Mouse (Mus musculus): ENCODE measurements at regions not wholly inside any gene's neighbourhood (a gene's known extent, or its start where the extent isn't known, plus 50 kb on each side); places are given as distances from the start of the nearest gene placed in this dataset.

DNA sequence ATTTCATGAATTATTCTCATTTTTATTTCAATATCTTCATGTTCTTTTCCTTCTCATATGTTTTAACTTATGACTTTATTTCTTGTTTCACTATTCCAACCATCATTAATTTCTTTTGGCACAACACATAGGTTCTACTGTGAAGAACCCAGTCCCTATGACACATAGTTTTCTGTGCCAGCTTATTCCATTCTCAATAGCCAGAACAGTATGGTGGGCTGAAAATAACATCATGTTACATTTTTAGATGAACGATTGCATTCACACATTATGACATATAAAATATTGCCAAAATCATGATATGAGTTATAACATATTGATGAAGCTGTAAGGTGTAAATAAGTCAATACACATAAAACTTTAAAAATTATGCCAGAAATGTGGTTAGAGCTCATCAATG lies 982.4 kb downstream of the Gsdmc2 start:
- Histone ChIP-seq H3K4me3 (ENCODE audit: control insufficient read depth in 1 of 2, insufficient read depth in 1 of 2, low read depth in 2 of 2, low read length in 2 of 2) (no peak overlapping the region), H3K36me3 (ENCODE audit: control insufficient read depth in 1 of 2, insufficient read depth in 2 of 2, low read length in 2 of 2) (no peaks in the 10 kb centered on the region), H3K79me2 (ENCODE audit: control insufficient read depth, insufficient read depth, low read length, poor library complexity) (no peaks in the 10 kb centered on the region), H3K27me3 (ENCODE audit: control insufficient read depth in 1 of 2, insufficient read depth in 2 of 2, low read length in 2 of 2) (no peaks in the 10 kb centered on the region), H3K4me1 (ENCODE audit: control insufficient read depth in 1 of 2, insufficient read depth in 2 of 2, low read length in 2 of 2) (no peaks in the 10 kb centered on the region), H3K9me3 (replicated peaks; ENCODE audit: insufficient read depth, low read length) (no peaks in the 10 kb centered on the region), H3K9ac (ENCODE audit: control insufficient read depth, low read depth, low read length, poor library complexity, severe bottlenecking) (no peak overlapping the region), H3K27ac (ENCODE audit: control insufficient read depth, low read depth, low read length) (no peak overlapping the region)
- no peak for DNase-seq (ENCODE audit: low read depth, low spot score)
- TF ChIP-seq MEF2A (IDR thresholded peaks at IDR 0.05; ENCODE audit: extremely low read depth, insufficient replicate concordance, low read depth, low read length, poor library complexity, severe bottlenecking) (no peak), ZKSCAN1 (IDR thresholded peaks at IDR 0.05; ENCODE audit: low read depth, low read length) (no peak), GATA1 (IDR thresholded peaks at IDR 0.05; ENCODE audit: low read depth, low read length) (no peak), TAL1 (IDR thresholded peaks at IDR 0.05; ENCODE audit: low read length) (no peak), ELF1 (IDR thresholded peaks at IDR 0.05; ENCODE audit: low read depth, low read length) (no peak), POLR2AphosphoS5 (IDR thresholded peaks at IDR 0.05; ENCODE audit: borderline replicate concordance, low read depth, low read length) (no peak), MYB (IDR thresholded peaks at IDR 0.05; ENCODE audit: low read depth, low read length) (no peak)

- Histone ChIP-seq H3K9me3 (replicated peaks; ENCODE audit: insufficient read depth, low read length) (no peaks in the 10 kb centered on the region), H3K27ac (ENCODE audit: control insufficient read depth, low read depth, low read length) (no peak overlapping the region), H3K27me3 (ENCODE audit: control insufficient read depth in 1 of 2, insufficient read depth in 2 of 2, low read length in 2 of 2) (no peaks in the 10 kb centered on the region), H3K4me3 (ENCODE audit: control insufficient read depth in 1 of 2, insufficient read depth in 1 of 2, low read depth in 2 of 2, low read length in 2 of 2) (no peak overlapping the region), H3K36me3 (ENCODE audit: control insufficient read depth in 1 of 2, insufficient read depth in 2 of 2, low read length in 2 of 2) (no peaks in the 10 kb centered on the region), H3K4me1 (ENCODE audit: control insufficient read depth in 1 of 2, insufficient read depth in 2 of 2, low read length in 2 of 2) (no peaks in the 10 kb centered on the region), H3K9ac (ENCODE audit: control insufficient read depth, low read depth, low read length, poor library complexity, severe bottlenecking) (no peak overlapping the region), H3K79me2 (ENCODE audit: control insufficient read depth, insufficient read depth, low read length, poor library complexity) (no peaks in the 10 kb centered on the region)
- DNase-seq (ENCODE audit: low read depth, low spot score), result no peak
- no peak for TF ChIP-seq JUND (IDR thresholded peaks at IDR 0.05; ENCODE audit: low read depth, low read length)
Observed at GRCm38 (mm10) chr15:62861422-62861821, 983.6 kb downstream of the Gsdmc2 start.

DNA sequence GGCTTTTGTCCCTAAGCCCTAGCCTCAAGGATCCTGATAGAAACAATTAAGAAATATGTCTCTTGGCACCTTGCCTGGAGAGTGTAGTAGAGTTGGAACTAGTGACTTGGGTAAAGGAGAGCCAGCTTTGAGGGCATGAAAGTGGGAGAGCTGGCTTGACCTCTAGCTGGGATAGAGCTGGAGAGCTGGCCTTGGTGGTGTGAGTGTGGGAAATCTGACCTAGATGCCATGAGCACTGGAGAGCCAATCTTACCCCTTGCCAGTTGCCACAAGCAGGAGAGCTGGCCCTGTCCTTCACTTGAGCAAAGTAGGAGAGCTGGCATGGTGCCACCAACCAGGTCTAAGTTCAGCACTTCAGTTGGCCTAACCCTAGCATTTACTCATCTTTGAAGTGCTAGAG lies 995.7 kb downstream of the Gsdmc2 start:
- H3K9me3 ChIP-seq (replicated peaks; ENCODE audit: insufficient read depth, low read length), result no peaks in the 10 kb centered on the region
- H3K27ac ChIP-seq (ENCODE audit: control insufficient read depth, low read depth, low read length), result no peak overlapping the region
- H3K27me3 ChIP-seq (ENCODE audit: control insufficient read depth in 1 of 2, insufficient read depth in 2 of 2, low read length in 2 of 2), result no peaks in the 10 kb centered on the region
- H3K4me1 ChIP-seq (ENCODE audit: control insufficient read depth in 1 of 2, insufficient read depth in 2 of 2, low read length in 2 of 2), result no peaks in the 10 kb centered on the region
- no peak overlapping the region for H3K4me3 ChIP-seq (ENCODE audit: control insufficient read depth in 1 of 2, insufficient read depth in 1 of 2, low read depth in 2 of 2, low read length in 2 of 2)
- H3K9ac ChIP-seq (ENCODE audit: control insufficient read depth, low read depth, low read length, poor library complexity, severe bottlenecking), result no peak overlapping the region
- H3K36me3 ChIP-seq (ENCODE audit: control insufficient read depth in 1 of 2, insufficient read depth in 2 of 2, low read length in 2 of 2), result no peaks in the 10 kb centered on the region
- no peak for DNase-seq (ENCODE audit: low read depth, low spot score)
- no peak for TF ChIP-seq NELFE (IDR thresholded peaks at IDR 0.05; ENCODE audit: low read depth, low read length)
- TF ChIP-seq RCOR1 (IDR thresholded peaks at IDR 0.05; ENCODE audit: low read depth, low read length), result no peak
- no peak for TF ChIP-seq ZKSCAN1 (IDR thresholded peaks at IDR 0.05; ENCODE audit: low read depth, low read length)
- no peak for TF ChIP-seq GATA1 (IDR thresholded peaks at IDR 0.05; ENCODE audit: low read depth, low read length)
- TF ChIP-seq ELF1 (IDR thresholded peaks at IDR 0.05; ENCODE audit: low read depth, low read length), result no peak
- TF ChIP-seq POLR2A (IDR thresholded peaks at IDR 0.05; ENCODE audit: control insufficient read depth in 1 of 2, insufficient read depth in 1 of 2, low read depth in 1 of 2, low read length in 2 of 2, poor library complexity in 1 of 2), result no peak
- TF ChIP-seq KAT2A (conservative IDR thresholded peaks at IDR 0.05; ENCODE audit: low read depth, low read length), result no peak
- no peak for TF ChIP-seq POLR2AphosphoS2 (IDR thresholded peaks at IDR 0.05; ENCODE audit: low read length)
- no peak for TF ChIP-seq USF2 (IDR thresholded peaks at IDR 0.05; ENCODE audit: borderline replicate concordance in 1 of 2, insufficient read depth in 1 of 2, low read depth in 1 of 2, low read length in 2 of 2)
- TF ChIP-seq CTCF (IDR thresholded peaks at IDR 0.05 in 2 of 3, conservative IDR thresholded peaks at IDR 0.05 in 1 of 3; ENCODE audit: control insufficient read depth in 1 of 3, insufficient read depth in 1 of 3, low read depth in 2 of 3, low read length in 3 of 3, poor library complexity in 1 of 3, severe bottlenecking in 1 of 3), result no peak
- no peaks in the 10 kb centered on the region for H3K79me2 ChIP-seq (ENCODE audit: control insufficient read depth, insufficient read depth, low read length, poor library complexity)
